Mouse (Mus musculus) frontal cortex, postnatal 36 days (tissue): ENCODE data around the gene Mrps16.

Experiments
- DNase-seq, 2 experiments: peaks; one replicate each; pipeline ENCODE4 v3.0.0; 2022; ENCODE audit warnings: low spot score in 2 of 2

Mrps16 gene

DNA sequence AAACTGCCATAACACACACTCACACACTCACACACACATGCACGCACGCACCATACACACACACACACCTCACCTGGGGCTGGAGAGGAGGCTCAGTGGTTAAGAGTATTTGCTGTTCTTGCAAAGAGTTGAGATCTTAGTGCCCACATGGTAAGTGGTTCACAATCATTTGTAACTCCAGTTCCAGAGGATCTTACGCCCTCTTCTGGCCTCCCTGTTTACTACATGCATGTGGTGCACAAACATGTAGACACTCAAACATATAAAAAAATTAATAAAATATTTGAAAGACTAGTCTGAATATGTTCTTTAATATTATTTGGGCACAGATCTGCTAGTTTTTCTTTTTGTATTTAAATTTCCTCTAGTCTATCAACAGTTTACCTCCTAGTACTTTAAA lies 25.2 kb downstream of the Mrps16 start:
- no peak for DNase-seq

GRCm38 (mm10) chr14:20363230-20363629 lies 30.2 kb downstream of the Mrps16 start:
- no peak for DNase-seq

- DNase-seq, result peak; percentile 94 to 96
These were observed 45.4 kb downstream of the Mrps16 start, which contains the start of the genes Ecd and Fam149b for GRCm38 (mm10) chr14:20347991-20348541. Ecd (minus strand) TSS chr14:20348121. Fam149b (plus strand) TSS chr14:20348162.

- no peak for DNase-seq
These were observed 45.9 kb downstream of the Mrps16 start for GRCm38 (mm10) chr14:20347441-20347990.

DNA sequence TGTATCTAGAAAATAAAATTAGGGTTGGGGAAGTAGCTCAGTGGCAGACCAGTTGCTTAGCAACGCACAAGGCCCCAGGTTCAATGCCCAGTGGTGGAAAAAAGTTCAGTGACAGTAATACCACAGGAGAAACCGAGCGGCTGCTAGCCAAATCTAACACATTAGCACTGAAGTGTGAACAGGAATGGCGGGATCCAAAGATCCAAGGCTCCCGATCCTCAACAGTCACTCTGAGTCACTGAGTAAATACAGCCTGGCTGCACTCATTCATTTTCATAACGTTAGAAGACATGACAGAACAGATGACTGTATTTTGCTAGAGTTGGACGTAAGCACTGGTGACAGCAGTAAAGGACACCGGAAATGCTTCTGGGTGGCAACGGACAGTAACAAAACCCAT lies 47.5 kb downstream of the Mrps16 start:
- no peak for DNase-seq

GRCm38 (mm10) chr14:20340866-20341265 lies 52.6 kb downstream of the Mrps16 start:
- DNase-seq, result no peak

GRCm38 (mm10) chr14:20340149-20340548 lies 53.3 kb downstream of the Mrps16 start:
- DNase-seq, result no peak

DNA sequence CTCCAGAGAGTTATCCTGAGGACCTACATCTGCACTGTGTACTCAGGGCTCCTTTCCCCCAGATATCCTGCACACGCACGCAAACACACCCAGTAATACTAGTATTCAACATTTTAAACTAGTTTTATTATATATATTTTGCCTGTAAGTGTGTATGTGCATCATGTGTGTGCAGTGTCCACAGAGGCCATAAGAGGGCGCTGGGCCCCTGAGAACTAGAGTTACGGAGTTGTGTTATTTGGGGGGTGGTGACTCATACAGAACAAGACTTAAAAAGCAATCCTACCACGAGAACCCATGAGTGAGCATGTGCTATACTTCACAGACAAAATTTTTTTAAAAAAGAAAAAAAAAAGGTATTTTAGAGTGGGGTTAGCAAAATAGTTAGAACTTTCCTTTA lies 54.0 kb downstream of the Mrps16 start:
- DNase-seq, result no peak
